ENCODE assay signal across 29 mouse cellular contexts in the genomic region with DNA sequence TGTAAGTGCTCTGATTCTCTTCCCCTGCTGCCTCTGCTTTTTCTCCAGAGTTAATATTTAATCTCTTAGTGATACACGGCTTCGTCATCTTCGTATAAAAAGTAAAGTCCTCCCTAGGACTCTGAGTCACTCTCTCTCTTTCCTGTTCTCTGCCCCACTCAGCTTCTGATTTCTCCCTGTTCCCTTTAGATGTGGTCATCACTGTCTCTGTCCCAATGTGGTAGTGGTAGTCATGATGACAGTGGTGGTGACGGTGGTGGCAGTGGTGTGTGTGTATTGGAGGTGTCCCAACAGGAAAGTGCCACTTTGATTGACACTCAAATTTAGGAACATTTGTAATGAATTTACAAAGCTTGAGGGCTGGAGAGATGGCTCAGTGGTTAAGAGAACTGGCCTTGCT. TPM values are rescaled to one million over a fixed set of nuclear protein-coding genes. Genes with fewer than 3 reads are reported as not detected.
DNase-seq lines count a peak whose midpoint lies in the region; TF ChIP-seq lines count a peak whose summit lies in the region.
"Had no signal": no experiment of that assay in that cellular context is flagged by ENCODE, and none has a peak within 500 bp of the region (broad histone marks: within the 10 kb centered on the region; RNA-seq: fewer than 3 reads in every experiment).

No protein-coding gene starts in this region.

- no peak for TF ChIP-seq POLR2A in liver, adult 2 months (IDR thresholded peaks at IDR 0.05; ENCODE audit: extremely low read depth, insufficient read depth, low read length)

- peak; percentile 9 for DNase-seq in liver, adult 2 months (ENCODE audit: extremely low read depth, low read depth, low spot score)
- DNase-seq in liver = no peak
- DNase-seq in left cerebral cortex, postnatal 10 days (ENCODE audit: extremely low spot score in 1 of 2, low spot score in 2 of 2) = no peak
- no peak for DNase-seq in frontal cortex, postnatal 14 days (ENCODE audit: low spot score in 2 of 2)
- DNase-seq in kidney, postnatal 14 days = no peak
- DNase-seq: adrenal gland, postnatal 25 days; cerebellum, adult 2 months; cerebellum, postnatal 14 days; heart, postnatal 10 days; kidney, adult 9 months; kidney, postnatal 10 days; layer of hippocampus, adult 9-11 months; liver, embryonic 13.5 days; lung, embryonic 14.5 days; retina, postnatal 1 day; right cerebral cortex, postnatal 14 days; thymus, adult 2 months; thymus, postnatal 36 days had no signal

- H3K79me3 ChIP-seq in C2C12 (ENCODE audit: low read depth) = no peaks in the 10 kb centered on the region

- no peak overlapping the region for H3K27ac ChIP-seq in liver, adult 2 months (replicated peaks; ENCODE audit: insufficient read depth, low read depth, low read length)
- peak overlapping the region; percentile 73 for H3K27ac ChIP-seq in macrophage
- H3K27ac ChIP-seq: embryonic facial prominence, embryonic 15.5 days; heart, embryonic 13.5 days; limb, embryonic 12.5 days; liver, embryonic 13.5 days; midbrain, embryonic 13.5 days had no signal

- H3K79me2 ChIP-seq in liver, adult 2 months (ENCODE audit: control insufficient read depth, insufficient read depth, low read length) = no peaks in the 10 kb centered on the region
- H3K79me2 ChIP-seq in C2C12 (ENCODE audit: control insufficient read depth, insufficient read depth) (no peaks in the 10 kb centered on the region), macrophage (ENCODE audit: inconsistent target) (no peaks in the 10 kb centered on the region)

- WGBS in liver, adult 2 months = 21% methylated on average over 4 of the region's 4 CpGs
- WGBS in macrophage (ENCODE audit: missing documents) = 30% methylated on average over 4 of the region's 4 CpGs

- intact Hi-C loops in left cerebral cortex, postnatal 10 days (cut with DNase I) = no loop called here

- no peak overlapping the region for H3K9ac ChIP-seq in liver, adult 2 months (ENCODE audit: low read depth, low read length)
- H3K9ac ChIP-seq: embryonic facial prominence, embryonic 15.5 days; heart, embryonic 13.5 days; hindbrain, embryonic 14.5 days; limb, embryonic 12.5 days; liver, embryonic 13.5 days; lung, embryonic 14.5 days; midbrain, embryonic 13.5 days had no signal

- no peaks in the 10 kb centered on the region for H3K27me3 ChIP-seq in liver, adult 2 months (ENCODE audit: control insufficient read depth, insufficient read depth, low read length)
- peaks cover 50% of the 10 kb centered on the region for H3K27me3 ChIP-seq in C2C12 (ENCODE audit: control insufficient read depth, insufficient read depth, insufficient read length)
- H3K27me3 ChIP-seq: embryonic facial prominence, embryonic 15.5 days; limb, embryonic 12.5 days; midbrain, embryonic 13.5 days had no signal

- H3K4me1 ChIP-seq in liver, adult 2 months (ENCODE audit: control insufficient read depth, insufficient read depth, low read length) = 0 out of 2 replicates have a peak, but pooled peaks cover 1% of the 10 kb centered on the region
- H3K4me1 ChIP-seq: liver, embryonic 13.5 days had no signal

- no peak for TF ChIP-seq CTCF in liver, adult 2 months (IDR thresholded peaks at IDR 0.05; ENCODE audit: low read depth, low read length)
- no peak for TF ChIP-seq CTCF in C2C12 (IDR thresholded peaks at IDR 0.05; ENCODE audit: control insufficient read depth, insufficient read depth, insufficient read length)

- H3K4me3 ChIP-seq in liver, adult 2 months (ENCODE audit: insufficient read depth, low read depth, low read length) = no peak overlapping the region
- no peak overlapping the region for H3K4me3 ChIP-seq in C2C12 (ENCODE audit: insufficient read depth, poor library complexity, severe bottlenecking)
- no peak overlapping the region for H3K4me3 ChIP-seq in macrophage (ENCODE audit: inconsistent target)
- H3K4me3 ChIP-seq: embryonic facial prominence, embryonic 10.5 days; embryonic facial prominence, embryonic 15.5 days; heart, embryonic 13.5 days; limb, embryonic 12.5 days; liver, embryonic 13.5 days; megakaryocyte, embryonic 14.5 days; midbrain, embryonic 13.5 days had no signal

- no peaks in the 10 kb centered on the region for H3K36me3 ChIP-seq in liver, adult 2 months (ENCODE audit: control insufficient read depth, insufficient read depth, low read length)
- H3K36me3 ChIP-seq in C2C12 (ENCODE audit: control insufficient read depth, insufficient read depth) (no peaks in the 10 kb centered on the region), macrophage (ENCODE audit: inconsistent target) (no peaks in the 10 kb centered on the region)
- H3K36me3 ChIP-seq: embryonic facial prominence, embryonic 10.5 days; embryonic facial prominence, embryonic 15.5 days; G1E; heart, embryonic 13.5 days; limb, embryonic 12.5 days; liver, embryonic 13.5 days; midbrain, embryonic 13.5 days had no signal

- no peak overlapping the region for H3ac ChIP-seq in C2C12 (ENCODE audit: control insufficient read depth, insufficient read length, low read depth)

TF ChIP-seq in C2C12, 6 proteins besides CTCF, POLR2A, EP300 and RAD21:
- TF ChIP-seq MYOG (IDR thresholded peaks at IDR 0.05; ENCODE audit: control insufficient read depth, extremely low read depth, insufficient read length) (no peak), MAX (IDR thresholded peaks at IDR 0.05) (no peak), CEBPB (IDR thresholded peaks at IDR 0.05; ENCODE audit: low read depth) (peak; percentile 1), FOSL1 (IDR thresholded peaks at IDR 0.05; ENCODE audit: insufficient read depth, low read length, poor library complexity, severe bottlenecking) (peak; percentile 34)

RNA-seq across cellular contexts. Expression of a gene that starts 58.6 kb away (rescaled TPM):
- 0.34 TPM in 1 of 2 replicates, not detected in the other for total RNA-seq in liver, adult 2 months (2014; rRNA removed)
- 0.24 TPM in 1 of 2 replicates, not detected in the other for polyA plus RNA-seq in liver, adult 2 months (2012; rRNA removed)
- 1.3 TPM for polyA plus RNA-seq in C2C12 (2012; fragmentation: generic; extraction: Trizol)
- 1 to 10 TPM in 1 of 26 experiments, not detected in 25; 1.9 TPM for total RNA-seq in macrophage (2018; cell fraction: chromatin; rRNA removed)
- total RNA-seq in macrophage (2018; cell fraction: cytosol; rRNA removed) = not detected
- total RNA-seq in macrophage (2018; cell fraction: nucleus; rRNA removed) = under 1 TPM in 2 of 26 experiments, not detected in 24; 0.42 to 0.56 TPM
- not detected in 3 replicates for polyA plus RNA-seq in macrophage (2018)
- 100 to 1,000 TPM; 562 to 692 TPM for total RNA-seq in left cerebral cortex, postnatal 10 days (2021)
- total RNA-seq: G1E; hematopoietic stem cell, adult 5-6 weeks had no signal
- polyA plus RNA-seq: G1E had no signal
